Mouse (Mus musculus) liver, adult 2 months (tissue): Measurements from ENCODE around the gene Irgc1. TPM values are rescaled to one million over a fixed set of nuclear protein-coding genes. Genes with fewer than 3 reads are reported as not detected.

ENCODE experiments used
- DNase-seq: peaks from one replicate; pipeline ENCODE4 v3.0.0-alpha.2; 2011; ENCODE audit warnings: low read depth, low spot score; ENCODE audit errors: extremely low read depth
- H3K27ac ChIP-seq: fragments of 200-500 bp; replicated peaks from 2 replicates; pipeline ENCODE4 v1.5.1; 2012; ENCODE audit warnings: low read depth, mild to moderate bottlenecking, control low read depth, inconsistent platforms, low read length; ENCODE audit not compliant: insufficient read depth
- H3K27me3 ChIP-seq: fragments of 200-500 bp; 2 replicates; pipeline ENCODE4 v1.6.1; 2012; ENCODE audit warnings: mild to moderate bottlenecking, moderate library complexity, low read length, inconsistent platforms; ENCODE audit not compliant: control insufficient read depth, insufficient read depth
- H3K36me3 ChIP-seq: fragments of 200-500 bp; 2 replicates; pipeline ENCODE4 v1.6.1; 2012; ENCODE audit warnings: low read length, inconsistent platforms; ENCODE audit not compliant: control insufficient read depth, insufficient read depth
- H3K4me1 ChIP-seq: fragments of 200-500 bp; 2 replicates; pipeline ENCODE4 v1.6.1; 2011; ENCODE audit warnings: low read length; ENCODE audit not compliant: control insufficient read depth, insufficient read depth
- H3K4me3 ChIP-seq: fragments of 200-500 bp; 2 replicates; pipeline ENCODE4 v1.5.1; 2011; ENCODE audit warnings: low read depth, mild to moderate bottlenecking, control low read depth, low read length, moderate library complexity; ENCODE audit not compliant: insufficient read depth
- H3K79me2 ChIP-seq: fragments of 200-500 bp; 2 replicates; pipeline ENCODE4 v1.6.1; 2012; ENCODE audit warnings: inconsistent platforms, mild to moderate bottlenecking, low read length, moderate library complexity; ENCODE audit not compliant: control insufficient read depth, insufficient read depth
- H3K9ac ChIP-seq: fragments of 200-500 bp; 2 replicates; pipeline ENCODE4 v1.6.1; 2012; ENCODE audit warnings: low read depth, mild to moderate bottlenecking, control low read depth, inconsistent platforms, low read length
- CTCF ChIP-seq: fragments of 200-500 bp; IDR thresholded peaks from 2 replicates; pipeline ENCODE4 v1.5.1; 2011; ENCODE audit warnings: low read depth, low read length, control low read depth
- POLR2A ChIP-seq: fragments of 200-500 bp; IDR thresholded peaks from 2 replicates; pipeline ENCODE4 v1.6.1; 2011; ENCODE audit warnings: low read length, control low read depth; ENCODE audit not compliant: insufficient read depth; ENCODE audit errors: extremely low read depth
- WGBS: fragments of 180-500 bp; shearing (Covaris S2); methylation state at CpG from one replicate; pipeline ENCODE4 v1.1.7; 2018; 5-methylcytosine and 5-hydroxymethylcytosine counted together
- polyA plus RNA-seq: library from polyadenylated mRNA; depleted of rRNA; stranded (reverse); fragments of >200 nt; gene quantifications from 2 replicates; pipeline ENCODE4 v1.2.3, GENCODE M21; 2012
- total RNA-seq: library from RNA; depleted of rRNA; stranded (reverse); fragments of >200 nt; gene quantifications from 2 replicates; pipeline ENCODE4 v1.2.3, GENCODE M21; 2014

Gene Irgc1
- total and polyA plus RNA-seq, 2 experiments, result not detected

GRCm38 (mm10) chr7:24399256-24400081, 52.6 kb downstream of the Irgc1 start, which contains the start of gene Smg9:
TSS of gene Smg9 (plus strand) at chr7:24399619.
- Histone ChIP-seq H3K4me3 (peak within 1 kb of the TSS; percentile 83), H3K27me3 (no peaks in the 10 kb centered on the region), H3K9ac (peak within 1 kb of the TSS; percentile 85), H3K4me1 (peaks cover 4% of the 10 kb centered on the region; the same call in 1 of the 2 replicates), H3K27ac (peak within 1 kb of the TSS; percentile 91), H3K36me3 (no peaks in the 10 kb centered on the region), H3K79me2 (peaks cover 3% of the 10 kb centered on the region; the same call in 1 of the 2 replicates)
- DNase-seq, result peak; percentile 92
- peak; percentile 56; the same call in 1 of the 2 replicates for TF ChIP-seq POLR2A
- no peak for TF ChIP-seq CTCF
- WGBS, result 2% methylated on average over 65 of the region's 66 CpGs

GRCm38 (mm10) chr7:24398364-24398913, 53.7 kb downstream of the Irgc1 start:
- no peaks in the 10 kb centered on the region for H3K36me3 ChIP-seq
- H3K4me3 ChIP-seq, result no peak overlapping the region
- peaks cover 3% of the 10 kb centered on the region; the same call in 1 of the 2 replicates for H3K79me2 ChIP-seq
- H3K9ac ChIP-seq, result no peak overlapping the region
- H3K27ac ChIP-seq, result no peak overlapping the region
- TF ChIP-seq CTCF (no peak), POLR2A (no peak)
- DNase-seq, result no peak
- 98% methylated on average over 8 of the region's 8 CpGs for whole genome bisulfite sequencing
- H3K27me3 ChIP-seq, result no peaks in the 10 kb centered on the region
- peaks cover 4% of the 10 kb centered on the region; the same call in 1 of the 2 replicates for H3K4me1 ChIP-seq

GRCm38 (mm10) chr7:24396832-24397231, 55.3 kb downstream of the Irgc1 start:
- Histone ChIP-seq H3K27ac (no peak overlapping the region), H3K9ac (no peak overlapping the region), H3K27me3 (no peaks in the 10 kb centered on the region), H3K4me1 (peaks cover 4% of the 10 kb centered on the region; the same call in 1 of the 2 replicates), H3K36me3 (no peaks in the 10 kb centered on the region), H3K79me2 (peaks cover 3% of the 10 kb centered on the region; the same call in 1 of the 2 replicates), H3K4me3 (no peak overlapping the region)
- TF ChIP-seq POLR2A (no peak), CTCF (no peak)
- DNase-seq, result no peak
- 79% methylated on average over 11 of the region's 11 CpGs for WGBS

- no peaks in the 10 kb centered on the region for H3K36me3 ChIP-seq
- 73% methylated on average over 15 of the region's 15 CpGs for WGBS
- no peak overlapping the region for H3K4me3 ChIP-seq
- H3K79me2 ChIP-seq, result no peaks in the 10 kb centered on the region
- no peaks in the 10 kb centered on the region for H3K27me3 ChIP-seq
- H3K27ac ChIP-seq, result no peak overlapping the region
- peaks cover 4% of the 10 kb centered on the region; the same call in 1 of the 2 replicates for H3K4me1 ChIP-seq
- no peak for DNase-seq
- H3K9ac ChIP-seq, result no peak overlapping the region
- TF ChIP-seq POLR2A (no peak), CTCF (no peak)
These were observed 57.5 kb downstream of the Irgc1 start for GRCm38 (mm10) chr7:24394475-24395161.

- no peaks in the 10 kb centered on the region for H3K36me3 ChIP-seq
- H3K4me3 ChIP-seq, result no peak overlapping the region
- no peak overlapping the region for H3K9ac ChIP-seq
- 80% methylated on average over 3 of the region's 3 CpGs for WGBS
- TF ChIP-seq CTCF, result no peak
- TF ChIP-seq POLR2A, result no peak
- H3K4me1 ChIP-seq, result peaks cover 2% of the 10 kb centered on the region; the same call in 1 of the 2 replicates
- H3K79me2 ChIP-seq, result no peaks in the 10 kb centered on the region
- H3K27ac ChIP-seq, result no peak overlapping the region
- no peak for DNase-seq
- H3K27me3 ChIP-seq, result no peaks in the 10 kb centered on the region
These were observed 58.0 kb downstream of the Irgc1 start for GRCm38 (mm10) chr7:24394054-24394453.
